Mouse (Mus musculus) adrenal gland, postnatal 25 days (tissue): Measurements from ENCODE around the gene 4930519G04Rik. TPM values are rescaled to one million over a fixed set of nuclear protein-coding genes. Genes with fewer than 3 reads are reported as not detected.
"Not testable (repeated sequence)": the region's sequence is repeated elsewhere in the genome, so short reads cannot be mapped to it uniquely, and the experiment has no call there.

Experiments
- DNase-seq: peaks from one replicate; pipeline ENCODE4 v3.0.0; 2021; ENCODE audit warnings: mixed read lengths
- total RNA-seq: library from RNA; stranded (reverse); gene quantifications from 2 replicates; pipeline ENCODE4 v1.2.3, GENCODE M21; 2021

4930519G04Rik gene
- total RNA-seq, 1 experiment from 2014 or later = not detected

- not testable (repeated sequence) for DNase-seq
These were observed 11.3 kb upstream of the 4930519G04Rik start for GRCm38 (mm10) chr5:114842155-114842554.

- DNase-seq = no peak
These were observed 10.8 kb upstream of the 4930519G04Rik start for GRCm38 (mm10) chr5:114842674-114843073.

GRCm38 (mm10) chr5:114844371-114844770, 9.1 kb upstream of the 4930519G04Rik start:
- not testable (repeated sequence) for DNase-seq

DNA sequence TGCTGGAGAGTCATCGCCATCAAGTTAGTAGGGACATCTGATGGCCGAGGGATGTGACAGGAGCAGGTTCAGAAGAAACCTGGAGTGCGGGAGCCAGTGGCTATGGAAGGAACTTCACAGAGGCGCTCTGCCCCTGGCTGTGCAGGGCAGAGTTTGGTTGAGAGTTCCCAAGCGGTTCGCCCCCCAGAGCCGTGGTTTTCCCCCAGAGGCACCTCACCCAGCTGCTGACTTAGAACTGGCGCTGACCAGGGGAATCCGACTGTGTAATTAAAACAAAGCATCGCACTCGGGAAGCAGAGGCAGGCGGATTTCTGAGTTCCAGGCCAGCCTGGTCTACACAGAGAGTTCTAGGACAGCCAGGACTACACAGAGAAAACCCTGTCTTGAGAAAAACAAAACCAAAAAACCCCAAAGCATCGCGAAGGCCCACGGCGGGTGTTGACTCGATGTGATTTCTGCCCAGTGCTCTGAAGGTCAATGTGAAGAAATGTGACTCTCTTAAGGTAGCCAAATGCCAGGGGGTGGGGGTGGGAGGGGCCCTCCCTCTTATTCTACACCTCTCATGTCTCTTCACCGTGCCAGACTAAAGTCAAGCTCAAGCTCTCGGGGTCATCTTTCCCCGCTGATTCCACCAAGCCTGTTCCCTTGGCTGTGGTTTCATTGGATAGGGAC, 1.8 kb upstream of the 4930519G04Rik start:
- no peak for DNase-seq

DNA sequence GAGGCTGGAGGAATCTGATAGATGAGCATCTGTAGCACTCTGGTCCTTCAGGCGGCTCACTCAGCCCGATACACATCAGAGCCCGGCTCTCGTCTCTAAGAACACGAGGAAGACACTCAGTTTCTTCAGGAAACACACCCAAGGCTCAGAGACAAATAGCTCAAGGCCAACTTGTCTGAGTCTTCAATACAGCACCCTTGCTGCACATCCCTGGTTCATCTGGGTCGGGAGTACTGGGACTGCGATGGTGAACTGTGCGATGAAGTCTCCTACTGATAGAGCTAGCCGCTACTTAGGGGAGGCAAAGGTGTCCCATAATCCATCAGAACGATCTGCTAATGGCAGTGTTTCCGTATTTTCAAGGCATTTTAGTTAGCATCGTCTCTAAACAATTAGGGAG, 5.1 kb downstream of the 4930519G04Rik start, which contains the start of gene Gm9936:
Gm9936 (minus strand) TSS at position 101 of the 400 bp plus-strand sequence.
- DNase-seq = no peak

GRCm38 (mm10) chr5:114859253-114859652, 5.8 kb downstream of the 4930519G04Rik start:
- DNase-seq = peak; percentile 73

- DNase-seq = no peak
These were observed 8.3 kb downstream of the 4930519G04Rik start for GRCm38 (mm10) chr5:114861730-114862129.

DNA sequence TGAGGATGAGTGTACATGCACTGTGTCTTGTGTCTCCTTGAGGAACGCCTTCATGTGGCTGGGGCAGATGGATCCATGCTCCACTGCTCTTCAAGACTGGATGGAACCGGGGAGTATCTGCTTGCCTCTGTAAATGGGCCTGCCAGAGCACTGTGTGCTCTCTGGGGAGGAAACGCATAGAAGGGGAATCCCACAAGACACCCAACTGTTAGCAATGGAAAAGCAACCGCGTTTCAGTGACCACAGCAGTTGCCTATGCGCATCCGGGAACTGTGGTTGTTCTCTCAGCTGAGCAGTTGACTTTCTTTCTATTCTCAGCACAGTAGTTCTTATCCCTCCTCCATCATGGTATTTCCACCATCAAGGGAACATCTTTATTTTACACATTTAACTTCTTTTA, 11.3 kb downstream of the 4930519G04Rik start:
- no peak for DNase-seq

- no peak for DNase-seq
These were observed 11.8 kb downstream of the 4930519G04Rik start for GRCm38 (mm10) chr5:114865279-114865678.

- DNase-seq = peak; percentile 13
These were observed 22.4 kb downstream of the 4930519G04Rik start for GRCm38 (mm10) chr5:114875858-114876257.

DNA sequence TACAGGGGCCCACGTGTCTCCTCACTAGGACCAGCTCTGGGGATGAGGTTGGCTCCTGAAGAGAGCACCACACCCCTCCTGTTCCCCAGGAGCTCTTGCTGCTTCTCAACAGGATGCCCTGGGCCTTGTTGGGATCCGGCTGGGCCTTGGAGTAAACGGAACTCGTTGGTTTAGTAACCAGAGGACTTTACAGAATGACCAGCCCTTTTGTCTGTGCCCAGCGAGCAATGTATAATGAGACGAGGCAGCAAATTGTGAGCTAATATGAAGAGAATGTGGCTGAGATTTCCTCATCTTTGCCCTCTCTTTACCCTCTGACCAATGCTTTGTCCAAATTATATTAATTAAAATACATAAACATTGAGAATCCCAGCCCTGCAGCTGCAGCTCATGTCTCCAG, 22.9 kb downstream of the 4930519G04Rik start:
- no peak for DNase-seq

DNA sequence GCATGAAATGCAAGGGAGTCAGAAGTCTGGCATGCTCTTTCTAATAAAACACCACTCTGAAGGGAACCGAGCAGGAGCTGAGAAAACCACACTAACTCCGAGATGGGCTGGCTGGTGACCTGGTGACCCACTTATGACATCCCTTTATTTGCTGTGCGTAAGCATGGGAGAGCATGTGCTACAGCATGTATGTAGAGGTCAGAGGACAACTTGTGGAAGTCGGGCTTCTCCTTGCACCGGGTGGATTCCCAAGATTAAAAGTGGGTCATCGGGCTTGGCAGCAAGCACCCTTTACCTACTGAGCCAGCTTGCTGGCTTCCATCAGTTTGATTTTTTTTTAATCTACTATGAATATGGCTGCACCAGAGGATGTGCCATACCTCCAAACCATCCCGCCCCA, 24.0 kb downstream of the 4930519G04Rik start:
- DNase-seq = no peak

DNA sequence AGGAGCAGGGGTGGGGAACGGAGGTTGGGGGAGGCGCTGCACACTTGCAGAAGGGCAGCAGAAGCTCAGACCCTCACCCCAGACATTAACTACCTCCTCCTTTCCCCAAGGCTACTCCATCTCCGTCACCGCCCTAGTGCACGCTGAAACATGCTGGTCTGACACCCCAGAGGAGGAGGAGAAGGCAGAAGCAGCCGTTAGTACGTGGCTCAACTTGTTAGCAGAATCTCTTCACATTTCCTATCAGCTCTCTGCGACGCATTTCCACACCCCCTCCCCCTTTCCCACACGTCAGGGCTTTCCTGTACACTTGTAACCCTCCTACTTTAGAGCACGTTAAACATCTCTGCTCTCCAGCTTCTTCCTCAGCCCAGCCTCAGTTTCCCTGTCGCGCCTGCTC, 25.9 kb downstream of the 4930519G04Rik start:
- no peak for DNase-seq

DNA sequence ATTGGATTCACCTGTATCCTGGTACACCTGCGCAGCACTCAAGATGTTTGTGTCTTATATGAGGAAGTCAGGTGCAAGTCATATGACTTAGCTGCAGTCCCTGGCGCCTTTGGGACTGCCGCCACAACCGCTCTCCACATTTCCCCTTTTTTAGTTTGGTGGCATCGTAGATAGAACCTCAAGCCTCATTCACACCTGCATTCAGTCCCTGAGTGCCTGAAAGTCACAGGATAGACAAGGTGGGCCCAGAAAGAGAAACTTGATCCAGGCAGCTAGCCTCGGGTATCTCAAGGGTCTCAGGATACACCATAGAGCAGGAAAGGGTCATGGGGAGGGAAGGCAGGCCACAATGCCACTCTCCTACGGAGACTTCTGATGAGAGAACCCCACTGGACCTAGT, 28.9 kb downstream of the 4930519G04Rik start:
- DNase-seq = not testable (repeated sequence)

DNA sequence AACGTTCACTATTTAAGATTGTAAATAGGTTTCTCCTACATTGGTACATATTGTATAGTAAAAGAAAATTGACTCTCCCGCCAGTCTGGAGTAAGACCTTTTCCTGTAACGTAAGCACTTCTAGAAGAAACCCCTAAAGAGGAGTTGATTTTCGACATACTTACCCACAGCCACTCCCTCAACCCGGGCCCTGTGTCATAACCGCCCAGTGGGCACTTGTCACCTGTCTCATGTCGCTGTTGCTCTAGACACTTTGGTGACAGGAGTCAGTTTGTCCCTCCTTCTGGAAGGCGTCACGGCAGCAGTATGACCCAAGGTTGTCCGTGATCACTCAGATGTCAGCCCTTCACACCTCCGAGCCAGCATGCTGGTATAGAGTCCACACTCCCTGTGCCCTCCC, 29.6 kb downstream of the 4930519G04Rik start:
- DNase-seq = no peak

DNA sequence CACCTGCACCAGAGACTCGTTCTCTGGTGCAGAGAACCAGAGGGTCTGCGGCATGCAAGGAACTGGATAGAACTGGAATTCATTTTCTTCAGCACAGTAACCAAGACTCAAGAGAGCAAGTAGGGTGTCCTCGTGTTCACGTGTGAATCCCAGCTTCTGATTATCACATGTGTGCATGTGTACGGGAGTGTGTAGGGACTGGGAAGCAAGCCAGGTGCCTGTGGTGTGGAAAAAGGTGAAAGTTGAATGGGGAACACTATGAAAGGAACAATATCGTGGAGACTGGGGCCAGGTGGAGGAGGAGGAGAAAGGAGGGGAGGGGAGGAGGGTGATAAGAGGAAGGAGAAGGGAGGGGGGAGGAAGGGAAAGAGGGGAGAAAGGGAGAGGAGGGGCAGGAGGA, 33.3 kb downstream of the 4930519G04Rik start:
- DNase-seq = no peak

DNA sequence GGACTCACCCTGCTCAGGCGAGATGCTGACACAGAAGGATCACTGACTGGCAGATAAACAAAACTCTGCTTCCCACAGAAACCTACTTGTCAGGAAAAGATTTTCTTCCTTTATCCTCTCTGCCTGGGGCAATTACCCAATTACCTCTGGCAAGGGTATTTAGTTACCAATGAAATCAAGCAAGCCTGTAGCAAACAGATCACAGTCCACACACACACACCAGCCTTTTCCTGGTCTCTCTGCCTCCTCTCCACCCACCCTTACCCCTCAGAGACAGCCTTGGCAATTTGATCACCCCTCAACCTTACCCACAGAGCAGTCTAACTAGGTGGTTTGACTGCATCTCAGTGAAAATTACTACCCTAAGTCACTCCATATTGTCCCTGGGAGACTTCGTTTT, 35.5 kb downstream of the 4930519G04Rik start:
- DNase-seq = no peak

DNA sequence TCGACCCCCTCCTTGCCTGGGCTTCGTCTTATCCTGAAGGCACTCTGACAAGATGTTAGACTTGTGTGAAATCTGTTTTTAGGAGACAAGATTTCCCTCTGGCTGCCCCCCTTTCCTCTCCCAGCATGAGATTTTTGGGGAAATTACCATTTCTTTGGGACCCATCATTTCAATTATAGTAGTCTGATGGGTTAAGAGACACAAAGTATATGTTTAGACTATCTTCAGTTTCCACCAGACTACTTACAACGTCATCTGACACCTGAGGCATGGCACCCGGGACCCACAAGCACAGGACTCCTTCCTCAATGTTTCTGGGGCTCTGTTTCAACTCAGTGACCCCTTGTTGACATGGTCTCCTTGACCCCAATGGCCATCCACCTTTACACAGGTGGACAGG, 42.1 kb downstream of the 4930519G04Rik start:
- no peak for DNase-seq

DNA sequence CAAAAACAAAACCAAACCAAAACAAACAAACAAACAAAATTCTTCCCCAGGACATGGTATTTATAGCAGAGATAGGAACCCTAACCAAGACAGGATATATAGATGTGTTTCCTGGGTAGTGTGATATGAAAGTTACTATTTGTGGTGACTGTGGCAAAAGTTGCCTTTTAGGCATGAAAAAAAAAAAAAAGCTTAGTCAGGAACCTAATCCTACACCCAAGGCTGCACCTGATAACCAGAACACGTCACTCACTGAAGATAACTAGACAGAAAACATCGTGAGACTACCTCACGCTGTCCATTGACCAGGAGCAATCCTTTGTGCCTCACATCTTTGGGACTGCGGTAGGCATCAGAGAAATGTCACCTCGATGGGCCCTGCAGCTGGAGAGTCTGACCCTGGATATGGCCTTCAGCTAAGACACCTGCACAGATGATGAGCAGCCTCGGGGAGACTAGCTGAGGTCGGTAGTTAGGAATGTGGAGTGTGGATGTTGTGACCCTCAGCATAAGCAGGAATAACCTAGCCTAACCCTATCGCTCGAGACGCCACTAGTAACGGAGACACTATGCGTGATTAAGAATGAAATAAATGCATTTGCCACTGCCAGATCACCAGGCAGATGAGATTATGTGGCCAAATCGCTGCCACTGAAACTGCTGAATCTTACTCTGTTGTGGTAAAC, 43.4 kb downstream of the 4930519G04Rik start, which contains the start of gene Oasl2:
Oasl2 (plus strand) TSS at position 249 of the 686 bp plus-strand sequence.
- DNase-seq = no peak

GRCm38 (mm10) chr5:114897374-114897793, 43.9 kb downstream of the 4930519G04Rik start:
- DNase-seq = no peak

- DNase-seq = no peak
These were observed 45.4 kb downstream of the 4930519G04Rik start for GRCm38 (mm10) chr5:114898857-114899256.

DNA sequence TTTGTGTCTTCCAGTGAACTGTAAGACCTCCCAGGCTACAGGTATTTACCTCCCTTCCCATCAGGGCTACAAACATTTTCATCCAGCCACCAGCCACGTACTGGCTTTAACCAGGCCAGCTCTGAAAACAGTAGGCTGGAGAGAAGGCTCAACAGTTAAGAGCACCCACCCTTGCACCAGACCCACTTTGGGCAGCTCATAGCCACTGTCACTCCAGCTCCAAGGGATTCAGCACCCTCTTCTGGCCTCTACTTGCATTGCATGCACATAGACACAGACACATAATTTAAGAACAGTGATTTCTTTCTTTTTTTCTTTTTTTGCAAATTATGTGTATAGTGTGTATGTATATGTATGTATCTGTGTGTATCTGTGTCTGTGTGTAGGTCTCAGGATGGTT, 48.9 kb downstream of the 4930519G04Rik start:
- peak; percentile 35 for DNase-seq

- DNase-seq = no peak
These were observed 55.3 kb downstream of the 4930519G04Rik start for GRCm38 (mm10) chr5:114908598-114909305.
